Mouse (Mus musculus) embryonic facial prominence, embryonic 14.5 days (tissue): ENCODE data around the gene Tmem200b. TPM values are rescaled to one million over a fixed set of nuclear protein-coding genes. Genes with fewer than 3 reads are reported as not detected.

ENCODE experiments used
- ATAC-seq: fragments of 200-750 bp; cut with Nextera tagmentation; 2 replicates; pipeline ENCODE4 v1.8.0; 2017; ENCODE audit warnings: low read depth, moderate number of reproducible peaks, moderate TSS enrichment
- DNase-seq: peaks from one replicate; pipeline ENCODE4 v3.0.0-alpha.2; 2015; ENCODE audit warnings: low spot score
- H3K27ac ChIP-seq: fragments of 300-500 bp; sonication (generic); replicated peaks from 2 replicates; pipeline ENCODE4 v1.5.1; 2014; ENCODE audit warnings: low read depth, mild to moderate bottlenecking, low read length, moderate library complexity
- H3K27me3 ChIP-seq: fragments of 300-500 bp; sonication (generic); replicated peaks from 2 replicates; pipeline ENCODE4 v1.6.1; 2014; ENCODE audit warnings: low read length; ENCODE audit not compliant: control insufficient read depth, insufficient read depth
- H3K36me3 ChIP-seq: fragments of 300-500 bp; sonication (generic); 2 replicates; pipeline ENCODE4 v1.6.1; 2014; ENCODE audit warnings: low read length, mixed read lengths; ENCODE audit not compliant: control insufficient read depth, insufficient read depth
- H3K4me1 ChIP-seq: fragments of 300-500 bp; sonication (generic); 2 replicates; pipeline ENCODE4 v1.6.1; 2014; ENCODE audit warnings: antibody characterized with exemption, low read length; ENCODE audit not compliant: control insufficient read depth, insufficient read depth
- H3K4me2 ChIP-seq: fragments of 300-500 bp; sonication (generic); 2 replicates; pipeline ENCODE4 v1.6.1; 2014; ENCODE audit warnings: low read depth, mild to moderate bottlenecking, low read length, moderate library complexity, mixed read lengths
- H3K4me3 ChIP-seq: fragments of 300-500 bp; sonication (generic); 2 replicates; pipeline ENCODE4 v1.5.1; 2014; ENCODE audit warnings: low read depth, mild to moderate bottlenecking, low read length
- H3K9ac ChIP-seq: fragments of 300-500 bp; sonication (generic); 2 replicates; pipeline ENCODE4 v1.6.1; 2014; ENCODE audit warnings: low read depth, mild to moderate bottlenecking, low read length, moderate library complexity, mixed read lengths
- H3K9me3 ChIP-seq: fragments of 300-500 bp; sonication (generic); 2 replicates; pipeline ENCODE4 v1.6.1; 2016; ENCODE audit warnings: low read length; ENCODE audit not compliant: control insufficient read depth
- WGBS: fragments of 180-500 bp; shearing (Covaris S2); extraction: QIAGEN DNeasy Blood & Tissue Kit; methylation state at CpG from one replicate; pipeline ENCODE4 v1.1.7; 2014; 5-methylcytosine and 5-hydroxymethylcytosine counted together
- polyA plus RNA-seq: library from polyadenylated mRNA; unstranded; fragments of >200 nt; fragmentation: Nextera tagmentation; extraction: Ambion mirVana; gene quantifications from 2 replicates; pipeline ENCODE4 v1.2.1, GENCODE M21; 2014

Tmem200b gene
- polyA plus RNA-seq, 1 experiment from 2014 or later, result 6.9 TPM

- Histone ChIP-seq H3K27me3 (no peaks in the 10 kb centered on the region), H3K36me3 (peaks cover 21% of the 10 kb centered on the region), H3K9me3 (no peaks in the 10 kb centered on the region), H3K9ac (no peak overlapping the region), H3K27ac (no peak overlapping the region; the same call in 1 of the 2 replicates), H3K4me2 (no peak overlapping the region), H3K4me3 (no peak overlapping the region), H3K4me1 (peaks cover 36% of the 10 kb centered on the region)
- no peak for ATAC-seq
- DNase-seq, result no peak
- WGBS, result 76% methylated on average over 7 of the region's 7 CpGs
These were observed 40.3 kb upstream of the Tmem200b start for GRCm38 (mm10) chr4:131881306-131881705.

- H3K27ac ChIP-seq, result no peak overlapping the region
- no peaks in the 10 kb centered on the region for H3K27me3 ChIP-seq
- H3K4me3 ChIP-seq, result no peak overlapping the region
- 75% methylated on average over 6 of the region's 6 CpGs for WGBS
- no peaks in the 10 kb centered on the region for H3K9me3 ChIP-seq
- DNase-seq, result no peak
- no peak for ATAC-seq
- H3K9ac ChIP-seq, result no peak overlapping the region
- H3K4me2 ChIP-seq, result no peak overlapping the region
- H3K36me3 ChIP-seq, result peaks cover 27% of the 10 kb centered on the region
- H3K4me1 ChIP-seq, result peaks cover 22% of the 10 kb centered on the region
These were observed 38.0 kb upstream of the Tmem200b start for GRCm38 (mm10) chr4:131883571-131883970.

GRCm38 (mm10) chr4:131885376-131885775 is 36.2 kb upstream of the Tmem200b start:
- H3K4me3 ChIP-seq, result no peak overlapping the region
- H3K9me3 ChIP-seq, result no peaks in the 10 kb centered on the region
- DNase-seq (no peak), ATAC-seq (no peak)
- 80% methylated on average over 6 of the region's 6 CpGs for WGBS
- H3K27ac ChIP-seq, result no peak overlapping the region
- peaks cover 32% of the 10 kb centered on the region for H3K36me3 ChIP-seq
- H3K27me3 ChIP-seq, result no peaks in the 10 kb centered on the region
- peaks cover 15% of the 10 kb centered on the region for H3K4me1 ChIP-seq
- H3K4me2 ChIP-seq, result no peak overlapping the region
- H3K9ac ChIP-seq, result no peak overlapping the region

GRCm38 (mm10) chr4:131888564-131888963 is 33.0 kb upstream of the Tmem200b start:
- Histone ChIP-seq H3K27me3 (no peaks in the 10 kb centered on the region), H3K27ac (no peak overlapping the region), H3K36me3 (peaks cover 55% of the 10 kb centered on the region), H3K4me2 (no peak overlapping the region), H3K4me3 (no peak overlapping the region), H3K9me3 (no peaks in the 10 kb centered on the region), H3K9ac (no peak overlapping the region), H3K4me1 (peaks cover 1% of the 10 kb centered on the region; the same call in 1 of the 2 replicates)
- DNase-seq (no peak), ATAC-seq (no peak)
- WGBS, result 83% methylated on average over 1 of the region's 1 CpGs

GRCm38 (mm10) chr4:131890692-131891091 is 30.9 kb upstream of the Tmem200b start:
- H3K4me3 ChIP-seq, result no peak overlapping the region
- DNase-seq (no peak), ATAC-seq (no peak)
- WGBS, result 87% methylated on average over 3 of the region's 3 CpGs
- H3K9me3 ChIP-seq, result no peaks in the 10 kb centered on the region
- no peak overlapping the region for H3K4me2 ChIP-seq
- no peaks in the 10 kb centered on the region for H3K4me1 ChIP-seq
- no peak overlapping the region for H3K27ac ChIP-seq
- peaks cover 57% of the 10 kb centered on the region for H3K36me3 ChIP-seq
- no peak overlapping the region for H3K9ac ChIP-seq
- no peaks in the 10 kb centered on the region for H3K27me3 ChIP-seq

GRCm38 (mm10) chr4:131897109-131897508 is 24.5 kb upstream of the Tmem200b start:
- no peak for ATAC-seq
- DNase-seq, result no peak
- no peaks in the 10 kb centered on the region for H3K27me3 ChIP-seq
- no peak overlapping the region for H3K9ac ChIP-seq
- WGBS, result 88% methylated on average over 5 of the region's 5 CpGs
- peaks cover 83% of the 10 kb centered on the region for H3K36me3 ChIP-seq
- no peak overlapping the region for H3K27ac ChIP-seq
- no peak overlapping the region for H3K4me3 ChIP-seq
- H3K4me2 ChIP-seq, result no peak overlapping the region
- no peaks in the 10 kb centered on the region for H3K4me1 ChIP-seq
- no peaks in the 10 kb centered on the region for H3K9me3 ChIP-seq

- Histone ChIP-seq H3K4me2 (no peak overlapping the region), H3K9me3 (no peaks in the 10 kb centered on the region), H3K27me3 (no peaks in the 10 kb centered on the region), H3K4me3 (no peak overlapping the region), H3K9ac (no peak overlapping the region), H3K4me1 (no peaks in the 10 kb centered on the region), H3K36me3 (peaks cover 82% of the 10 kb centered on the region), H3K27ac (no peak overlapping the region)
- DNase-seq (no peak), ATAC-seq (no peak)
- 94% methylated on average over 8 of the region's 8 CpGs for WGBS
These were observed 23.8 kb upstream of the Tmem200b start for GRCm38 (mm10) chr4:131897787-131898186.

GRCm38 (mm10) chr4:131898503-131899179 is 22.9 kb upstream of the Tmem200b start:
- ATAC-seq (no peak), DNase-seq (peak; percentile 53)
- Histone ChIP-seq H3K4me2 (no peak overlapping the region), H3K27me3 (no peaks in the 10 kb centered on the region), H3K9ac (no peak overlapping the region), H3K4me3 (no peak overlapping the region), H3K4me1 (no peaks in the 10 kb centered on the region), H3K36me3 (peaks cover 74% of the 10 kb centered on the region), H3K27ac (0 out of 2 replicates have a peak overlapping the region, but pooled peaks have one; percentile 10), H3K9me3 (no peaks in the 10 kb centered on the region)
- 78% methylated on average over 12 of the region's 12 CpGs for whole genome bisulfite sequencing

- Histone ChIP-seq H3K9ac (no peak overlapping the region), H3K27me3 (no peaks in the 10 kb centered on the region), H3K9me3 (no peaks in the 10 kb centered on the region), H3K36me3 (peaks cover 71% of the 10 kb centered on the region), H3K27ac (no peak overlapping the region), H3K4me2 (no peak overlapping the region), H3K4me1 (no peaks in the 10 kb centered on the region), H3K4me3 (no peak overlapping the region)
- peak; percentile 45 for DNase-seq
- ATAC-seq, result no peak
- 71% methylated on average over 6 of the region's 6 CpGs for WGBS
These were observed 22.4 kb upstream of the Tmem200b start for GRCm38 (mm10) chr4:131899180-131899554.
